Mouse (Mus musculus) small intestine, adult 2 months (tissue): Measurements from ENCODE around the gene Slc35e3.
"Not testable (repeated sequence)": the region's sequence is repeated elsewhere in the genome, so short reads cannot be mapped to it uniquely, and the experiment has no call there.

Experiments used
- CTCF ChIP-seq: fragments of 200-500 bp; IDR thresholded peaks from 2 replicates; pipeline ENCODE4 v1.5.1; 2012; ENCODE audit warnings: low read depth, mild to moderate bottlenecking, control low read depth, inconsistent platforms, low read length, moderate library complexity, mixed read lengths; ENCODE audit not compliant: insufficient replicate concordance, insufficient read length; ENCODE audit errors: extremely low read depth
- POLR2A ChIP-seq: fragments of 200-500 bp; IDR thresholded peaks from 2 replicates; pipeline ENCODE4 v1.6.1; 2012; ENCODE audit warnings: low read depth, mild to moderate bottlenecking, control low read depth, inconsistent platforms, low read length, moderate library complexity

- TF ChIP-seq CTCF, POLR2A: not testable (repeated sequence)
These were observed 12.2 kb upstream of the Slc35e3 start for GRCm38 (mm10) chr10:117758344-117758743.
